Mouse (Mus musculus) Muller cell, postnatal 12 days (primary cell): ENCODE data around the gene Mcm5.
A peak's percentile ranks its signal among the peaks of the same experiment; 100 is the strongest.

Source experiments
- DNase-seq: peaks from one replicate; pipeline ENCODE4 v3.0.0-alpha.2; 2015; ENCODE audit errors: inconsistent ontology term

Mcm5 gene

GRCm38 (mm10) chr8:75109236-75109967 lies at the start of gene Mcm5:
Mcm5 (plus strand) TSS chr8:75109569.
- peak; percentile 96 for DNase-seq

GRCm38 (mm10) chr8:75060022-75060421 lies 49.3 kb upstream of the Mcm5 start:
- no peak for DNase-seq

- no peak for DNase-seq
These were observed 48.6 kb upstream of the Mcm5 start for GRCm38 (mm10) chr8:75060815-75061214.

- DNase-seq = peak; percentile 11
These were observed 46.1 kb upstream of the Mcm5 start for GRCm38 (mm10) chr8:75063290-75063689.

- DNase-seq = no peak
These were observed 44.6 kb upstream of the Mcm5 start for GRCm38 (mm10) chr8:75064790-75065189.

GRCm38 (mm10) chr8:75067287-75067686 lies 42.1 kb upstream of the Mcm5 start:
- no peak for DNase-seq

- no peak for DNase-seq
These were observed 39.1 kb upstream of the Mcm5 start for GRCm38 (mm10) chr8:75070297-75070696.

GRCm38 (mm10) chr8:75071627-75072346 lies 37.6 kb upstream of the Mcm5 start:
- peak; percentile 54 for DNase-seq

GRCm38 (mm10) chr8:75074876-75075275 lies 34.5 kb upstream of the Mcm5 start:
- DNase-seq = no peak

GRCm38 (mm10) chr8:75078215-75078614 lies 31.2 kb upstream of the Mcm5 start:
- no peak for DNase-seq

- no peak for DNase-seq
These were observed 30.5 kb upstream of the Mcm5 start for GRCm38 (mm10) chr8:75078851-75079250.

GRCm38 (mm10) chr8:75081364-75082040 lies 27.9 kb upstream of the Mcm5 start:
- no peak for DNase-seq

GRCm38 (mm10) chr8:75082181-75082805 lies 27.1 kb upstream of the Mcm5 start:
- no peak for DNase-seq

- peak; percentile 95 for DNase-seq
These were observed 25.5 kb upstream of the Mcm5 start for GRCm38 (mm10) chr8:75083846-75084245.

- DNase-seq = no peak
These were observed 24.8 kb upstream of the Mcm5 start for GRCm38 (mm10) chr8:75084382-75085064.

- no peak for DNase-seq
These were observed 23.4 kb upstream of the Mcm5 start for GRCm38 (mm10) chr8:75086002-75086401.

- no peak for DNase-seq
These were observed 22.2 kb upstream of the Mcm5 start for GRCm38 (mm10) chr8:75087127-75087526.

- DNase-seq = peak; percentile 99
These were observed 20.1 kb upstream of the Mcm5 start for GRCm38 (mm10) chr8:75088989-75089881.

- DNase-seq = no peak
These were observed 18.5 kb upstream of the Mcm5 start for GRCm38 (mm10) chr8:75090781-75091365.
